Mouse (Mus musculus): ENCODE results near the gene Mettl8. TPM values are rescaled to one million over a fixed set of nuclear protein-coding genes. Genes with fewer than 3 reads are reported as not detected.

Gene Mettl8
- total RNA-seq, 2 experiments from 2014 or later: 11.0 to 14.1 TPM

DNA sequence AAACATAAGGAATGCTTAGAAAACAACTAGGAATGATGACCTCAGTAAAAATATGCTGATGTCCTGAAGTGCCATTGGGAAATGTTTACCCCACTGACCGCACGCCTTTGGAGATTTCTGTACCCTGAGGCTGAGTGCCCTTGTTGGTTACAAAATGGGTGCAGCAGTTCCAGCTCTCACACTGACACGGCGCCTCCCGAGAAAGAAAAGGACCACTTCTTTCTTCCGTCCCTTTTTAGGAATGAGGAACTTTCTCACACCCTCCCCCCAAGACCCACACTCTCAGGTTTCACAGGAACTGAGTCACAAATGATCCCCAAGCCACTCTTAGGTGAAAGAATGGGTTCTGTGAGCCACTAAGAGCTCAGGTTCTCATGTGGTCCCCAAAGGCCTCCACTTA lies 17.9 kb downstream of the Mettl8 start:
- no peak for DNase-seq (ENCODE audit: low spot score in 2 of 2)

DNA sequence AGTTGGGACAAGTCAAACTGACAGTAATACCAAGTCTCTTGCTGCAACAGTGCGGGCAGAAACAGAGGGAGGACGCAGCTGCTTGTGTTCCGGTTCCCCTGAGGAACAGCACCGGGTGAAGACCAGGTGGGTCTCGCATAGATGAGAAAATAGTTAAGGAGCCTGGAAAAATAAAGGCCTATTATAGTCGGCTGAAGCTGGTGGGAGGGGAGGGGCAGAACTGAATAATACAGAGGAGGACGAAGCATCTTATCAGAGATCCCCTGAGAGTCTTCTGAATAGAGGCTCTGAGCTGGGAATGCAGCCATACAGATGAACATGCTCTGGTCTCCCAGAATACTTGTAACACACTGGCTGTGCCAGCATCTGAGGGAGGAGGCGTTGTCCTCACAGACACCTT lies 21.4 kb downstream of the Mettl8 start:
- DNase-seq (ENCODE audit: low spot score in 2 of 2): no peak

DNA sequence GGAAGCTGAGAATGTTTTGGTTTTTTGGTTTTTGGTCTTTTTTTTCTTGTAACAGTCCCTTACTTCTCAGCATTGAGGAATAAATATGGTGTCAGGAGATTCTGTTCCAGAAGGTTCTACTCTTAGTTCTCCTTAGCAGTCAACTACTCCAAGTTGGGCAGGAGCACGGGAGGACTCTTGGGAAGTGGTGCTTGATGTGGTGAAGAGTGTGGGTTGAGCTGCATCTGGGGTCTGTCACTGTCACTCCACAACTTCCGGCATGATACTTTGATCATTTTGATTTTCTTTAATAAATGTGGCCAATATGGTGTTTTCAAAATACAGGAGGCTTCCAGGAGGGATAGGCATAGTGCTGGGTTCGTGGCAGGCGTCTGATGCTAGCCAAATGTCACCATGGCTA lies 22.4 kb downstream of the Mettl8 start:
- no peak for DNase-seq (ENCODE audit: low spot score in 2 of 2)

DNA sequence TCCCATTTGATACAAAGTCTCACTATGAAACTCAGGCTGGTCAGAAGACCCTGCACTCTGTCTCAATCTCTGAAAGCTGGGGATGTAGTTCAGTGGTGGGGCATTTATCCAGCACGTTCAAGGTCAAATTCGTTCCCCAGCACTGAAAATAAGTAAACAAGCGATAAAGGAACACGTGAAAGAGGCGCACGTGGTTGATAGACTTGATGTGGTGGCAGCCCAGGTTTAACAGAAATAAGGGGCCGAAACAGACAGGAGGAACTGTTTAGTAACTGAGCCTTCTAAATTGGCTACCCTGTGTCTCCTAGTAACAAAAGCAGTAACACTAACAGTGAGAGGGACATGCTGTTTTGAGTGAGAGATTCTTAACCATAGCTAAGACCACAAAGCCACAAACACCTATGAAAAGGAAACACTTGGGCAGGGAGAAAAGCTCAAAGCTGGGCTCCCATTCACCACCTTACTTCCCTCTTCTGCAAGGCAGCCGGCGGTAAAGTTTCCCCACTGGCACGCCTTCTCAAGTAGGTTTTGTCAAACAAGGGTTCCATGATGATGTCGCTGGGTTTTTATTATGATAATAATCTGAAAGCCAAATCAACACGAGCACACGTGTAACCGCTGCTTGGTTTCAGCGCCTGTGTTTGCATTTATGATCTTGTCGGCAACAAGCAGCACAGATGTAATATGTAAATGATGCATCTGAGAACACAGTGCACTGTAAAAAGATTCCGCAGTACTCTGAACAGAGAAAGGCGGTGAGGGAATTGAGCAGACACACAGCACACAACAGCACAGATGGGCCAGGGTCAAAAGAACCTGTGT lies 23.2 kb downstream of the Mettl8 start:
- no peak for DNase-seq (ENCODE audit: low spot score in 2 of 2)

DNA sequence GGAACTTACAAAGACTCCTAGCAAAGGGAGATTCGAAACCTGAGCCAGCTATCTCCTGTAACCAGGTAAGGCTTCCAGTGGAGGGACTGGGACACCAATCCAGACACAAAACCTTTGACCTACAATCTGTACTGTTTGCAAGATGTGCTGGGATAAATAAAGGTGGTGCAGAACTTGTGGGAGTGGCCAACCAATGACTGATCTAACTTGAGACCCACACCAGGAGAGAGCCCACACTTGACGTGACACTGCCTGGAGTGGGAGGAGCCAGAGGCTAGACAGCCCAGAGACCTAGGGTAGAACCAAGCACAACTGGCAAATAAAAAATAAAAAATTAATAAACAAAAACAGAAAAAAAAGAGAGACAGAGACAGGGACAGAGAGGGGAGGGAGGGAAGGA lies 24.7 kb downstream of the Mettl8 start:
- DNase-seq (ENCODE audit: low spot score in 2 of 2): no peak

DNA sequence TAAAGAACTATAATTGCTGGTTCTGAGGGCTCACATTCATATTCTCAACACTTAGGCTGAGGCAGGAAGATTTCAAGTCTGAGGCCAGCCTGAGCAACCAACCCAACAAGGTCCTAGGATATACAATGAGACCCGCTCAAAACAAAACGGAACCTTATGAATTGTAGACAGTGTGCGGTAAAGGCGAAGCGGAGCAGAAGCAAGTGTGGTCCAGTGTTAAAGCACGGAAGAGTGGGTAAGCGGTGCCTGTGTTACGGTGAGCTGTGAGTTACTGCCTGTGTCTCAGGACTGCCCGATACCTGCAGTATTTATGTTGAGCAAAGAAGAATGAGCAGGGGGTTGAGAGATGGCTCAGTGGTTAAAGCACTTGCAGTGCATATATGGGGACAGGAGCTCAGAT lies 27.8 kb downstream of the Mettl8 start:
- DNase-seq (ENCODE audit: low spot score in 2 of 2): no peak

DNA sequence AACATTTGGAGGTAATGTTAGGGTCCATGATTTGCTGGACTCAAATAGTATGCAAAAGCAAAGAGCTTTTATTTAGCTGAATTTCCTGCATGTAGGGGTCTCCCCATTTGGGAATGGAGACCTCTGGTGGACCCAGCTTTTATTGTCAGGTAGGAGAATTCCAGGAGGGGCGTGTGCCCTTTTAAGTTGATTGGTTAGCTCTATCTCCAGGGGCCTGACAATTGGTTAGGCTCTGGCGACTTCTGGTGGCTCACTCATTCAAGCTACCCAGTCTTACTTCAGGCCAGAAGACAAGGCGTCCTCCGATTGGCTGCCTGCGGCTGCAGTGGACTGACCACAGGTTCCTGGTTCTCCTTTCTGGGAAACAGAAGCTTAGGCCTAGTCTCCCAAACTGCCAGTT lies 28.6 kb downstream of the Mettl8 start:
- DNase-seq (ENCODE audit: low spot score in 2 of 2): no peak

DNA sequence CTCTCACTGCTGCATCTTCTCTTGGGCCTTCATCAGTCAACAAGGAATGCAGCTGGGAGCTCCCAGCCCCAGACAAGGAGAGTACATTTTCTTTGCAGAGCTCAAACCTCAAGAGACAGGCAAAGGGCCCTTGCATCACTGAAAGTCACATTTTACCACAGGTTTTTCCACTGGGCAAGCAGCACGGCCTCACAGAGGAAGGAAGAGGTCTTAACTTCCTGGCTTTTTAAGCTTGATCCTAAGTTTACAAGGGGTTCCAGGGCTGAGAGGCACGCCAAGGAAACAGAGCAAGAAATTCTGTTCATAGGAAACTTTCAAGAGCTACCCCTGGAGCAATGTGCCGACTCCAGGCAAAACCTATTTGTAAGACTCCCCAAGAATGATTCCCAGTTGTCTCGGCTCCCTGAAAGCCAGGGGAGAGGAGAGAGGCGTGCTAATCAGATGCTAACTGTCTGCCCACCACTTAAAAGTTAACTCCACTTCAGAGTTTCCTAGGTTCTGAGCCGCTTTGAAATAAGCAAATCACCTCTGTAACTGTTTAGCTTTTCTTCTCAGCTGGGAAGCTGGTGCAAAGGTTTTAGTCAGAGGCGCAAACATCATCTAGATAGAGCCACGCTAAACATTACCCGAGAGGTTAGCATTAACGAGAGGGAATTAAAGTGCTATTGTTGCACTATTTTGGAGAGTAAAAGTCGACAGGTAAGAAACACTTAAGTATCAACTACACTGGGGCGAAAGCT lies 29.6 kb downstream of the Mettl8 start:
- DNase-seq (ENCODE audit: low spot score in 2 of 2): no peak

DNA sequence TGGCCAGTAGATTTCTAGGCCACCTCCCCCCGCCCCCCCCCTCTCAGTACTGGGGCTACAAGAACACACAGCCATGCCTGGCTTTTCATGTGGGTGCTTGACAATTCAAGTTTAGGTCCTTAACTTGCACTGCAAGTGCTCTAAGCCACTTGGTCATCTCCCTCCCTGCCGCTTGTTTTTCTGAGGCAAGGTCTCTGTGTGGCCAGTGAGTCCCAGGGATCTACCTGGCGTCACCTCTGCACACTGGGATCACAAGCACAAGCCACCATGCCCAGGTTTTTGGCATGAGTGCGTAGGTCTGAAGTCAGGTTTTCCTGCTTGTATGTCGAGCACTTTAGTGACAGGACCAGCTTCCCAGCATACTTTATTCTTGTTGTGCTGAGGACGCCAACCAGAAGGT lies 31.4 kb downstream of the Mettl8 start:
- no peak for DNase-seq (ENCODE audit: low spot score in 2 of 2)

DNA sequence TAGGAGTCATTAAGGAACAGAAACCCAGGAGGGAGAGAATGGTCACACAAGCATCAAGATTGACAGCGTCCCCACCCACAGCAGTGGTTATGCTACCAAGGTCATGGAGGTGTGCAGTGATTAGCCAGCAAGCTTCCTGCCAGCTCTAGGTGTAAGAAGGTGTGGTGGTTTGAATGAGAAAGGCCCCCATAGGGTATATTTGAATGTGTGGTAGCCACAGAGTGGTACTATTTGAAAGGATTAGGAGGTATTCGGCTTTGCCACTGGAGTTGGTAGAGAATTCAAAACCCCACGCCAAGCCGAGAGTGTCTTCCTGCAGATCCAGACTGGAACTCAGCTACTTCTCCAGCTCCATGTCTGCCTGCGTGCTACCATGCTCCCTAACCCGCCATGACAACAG lies 32.4 kb downstream of the Mettl8 start:
- no peak for DNase-seq (ENCODE audit: low spot score in 2 of 2)

DNA sequence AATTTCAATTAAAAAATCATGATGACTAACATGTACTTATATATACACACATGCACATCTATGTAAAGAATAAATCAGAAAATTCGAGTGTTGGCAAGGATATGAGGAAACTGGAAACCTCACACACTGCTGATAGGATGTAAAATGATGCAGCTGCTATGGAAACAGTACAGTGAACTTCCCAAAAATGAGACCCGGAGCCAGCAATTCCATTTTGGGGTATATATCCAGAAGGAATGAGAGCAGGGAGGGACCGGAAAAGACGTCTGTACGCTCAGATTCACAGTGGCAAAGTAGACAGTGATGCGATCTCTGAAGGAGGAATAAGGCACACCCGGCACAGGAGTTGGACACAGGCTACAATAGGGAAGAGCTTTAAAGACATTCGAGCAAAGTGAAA lies 34.7 kb downstream of the Mettl8 start:
- peak in 1 of 2 experiments; percentile 38 for DNase-seq (ENCODE audit: low spot score in 2 of 2)

DNA sequence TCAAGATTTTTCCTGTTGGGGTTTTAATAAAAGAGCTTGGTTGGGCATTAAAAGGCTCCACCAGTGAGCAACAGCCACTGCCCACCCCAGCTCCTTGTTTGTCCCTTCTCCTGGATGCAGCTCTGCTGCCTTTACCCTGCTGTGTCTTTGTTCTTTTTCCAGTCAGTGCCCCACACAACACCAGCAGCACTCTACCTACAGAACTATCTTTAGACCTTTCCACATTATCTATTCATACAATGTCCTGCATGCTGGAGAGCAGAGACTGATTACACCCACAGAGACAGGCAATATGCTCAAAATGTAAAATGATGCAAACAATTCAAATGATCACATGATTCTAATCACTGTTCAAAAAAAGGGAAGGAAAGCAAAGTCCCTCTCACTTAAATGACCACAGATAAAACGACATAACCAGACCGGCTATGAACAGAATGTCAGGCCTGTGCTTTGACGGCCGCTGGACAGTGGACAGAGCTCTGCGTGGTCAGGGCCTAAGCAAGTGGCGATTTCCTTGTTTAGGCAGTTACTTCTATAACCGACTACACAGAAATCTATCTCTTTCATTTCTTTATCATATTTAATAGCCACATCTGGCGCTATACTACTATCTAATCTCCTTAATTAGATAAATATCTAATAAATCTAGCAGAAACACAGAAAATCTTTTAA lies 35.5 kb downstream of the Mettl8 start:
- DNase-seq (ENCODE audit: low spot score in 2 of 2): no peak

DNA sequence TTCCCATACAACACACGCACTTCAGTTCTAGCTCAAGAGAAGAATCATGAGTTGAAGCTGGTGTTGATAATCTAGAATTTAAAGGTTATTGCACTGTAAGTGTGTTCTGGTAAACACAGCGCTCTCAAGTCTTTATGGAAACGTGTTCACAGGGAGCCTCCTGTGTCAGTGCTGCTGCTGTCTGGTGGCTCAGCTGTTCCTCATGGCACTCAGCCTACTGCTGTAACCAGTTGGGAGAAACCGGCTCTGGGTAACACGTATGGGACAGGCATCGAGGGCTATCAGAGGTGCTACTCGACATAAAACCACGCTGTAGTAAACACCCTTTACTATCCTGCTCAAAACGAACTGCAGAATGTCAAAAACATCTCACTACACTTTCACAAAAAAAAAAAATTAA lies 36.1 kb downstream of the Mettl8 start:
- peak in 1 of 2 experiments; percentile 60 for DNase-seq (ENCODE audit: low spot score in 2 of 2)

DNA sequence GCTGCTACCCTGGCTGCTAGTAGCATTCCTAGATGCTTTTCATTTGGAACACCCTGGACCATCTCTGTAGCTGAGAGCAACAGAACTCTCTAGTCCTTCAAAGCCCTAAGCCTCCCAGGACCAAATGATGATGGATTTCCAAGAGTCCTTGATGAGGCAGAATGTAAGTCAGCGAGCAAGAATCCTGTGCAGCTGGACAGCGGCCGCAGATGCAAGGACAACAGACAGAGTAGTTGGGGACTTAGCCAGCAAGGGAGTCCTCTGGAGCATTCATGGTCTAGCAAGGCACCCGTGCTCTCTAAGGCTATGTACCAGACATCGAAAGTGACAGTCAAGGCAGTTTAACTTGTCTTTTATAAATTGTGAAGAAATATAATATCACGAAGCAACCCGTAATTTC lies 41.9 kb downstream of the Mettl8 start:
- DNase-seq (ENCODE audit: low spot score in 2 of 2): no peak

DNA sequence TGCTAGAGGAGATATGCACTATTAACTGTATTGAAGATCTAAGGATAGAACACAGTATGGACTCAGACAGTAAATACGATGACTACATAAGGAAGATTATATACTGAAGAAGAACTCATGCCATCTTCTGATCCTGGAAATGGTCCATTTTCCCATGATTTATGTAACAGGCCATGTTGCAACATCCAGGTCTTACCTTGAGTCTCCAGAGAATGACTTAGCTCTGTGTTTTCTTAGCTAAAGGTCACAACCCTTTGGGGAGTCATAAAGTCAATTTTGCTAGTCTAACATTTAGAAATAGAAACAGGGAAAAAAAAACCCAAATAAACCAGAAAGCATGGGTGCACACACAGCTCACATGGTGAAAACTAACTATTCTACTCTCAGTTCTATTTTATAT lies 43.6 kb downstream of the Mettl8 start:
- DNase-seq (ENCODE audit: low spot score in 2 of 2): no peak

DNA sequence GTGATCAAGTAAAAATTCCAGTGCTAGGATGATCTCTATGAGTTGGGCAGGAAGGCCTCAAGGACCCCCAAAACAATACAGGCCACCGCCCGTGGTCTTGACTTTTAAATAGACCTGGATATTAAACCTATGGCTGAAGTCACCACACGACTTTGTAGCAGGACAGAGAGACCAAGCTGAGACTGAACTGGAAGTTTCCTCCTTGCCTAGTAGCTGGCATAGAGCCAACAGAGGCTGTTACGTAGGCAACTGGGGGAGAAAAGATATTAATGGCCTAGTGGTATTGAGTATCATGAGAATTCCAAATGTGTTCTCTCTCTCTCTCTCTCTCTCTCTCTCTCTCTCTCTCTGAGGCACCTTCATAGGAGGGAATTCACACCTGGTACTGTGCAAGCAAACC lies 51.0 kb downstream of the Mettl8 start:
- no peak for DNase-seq (ENCODE audit: low spot score in 2 of 2)

DNA sequence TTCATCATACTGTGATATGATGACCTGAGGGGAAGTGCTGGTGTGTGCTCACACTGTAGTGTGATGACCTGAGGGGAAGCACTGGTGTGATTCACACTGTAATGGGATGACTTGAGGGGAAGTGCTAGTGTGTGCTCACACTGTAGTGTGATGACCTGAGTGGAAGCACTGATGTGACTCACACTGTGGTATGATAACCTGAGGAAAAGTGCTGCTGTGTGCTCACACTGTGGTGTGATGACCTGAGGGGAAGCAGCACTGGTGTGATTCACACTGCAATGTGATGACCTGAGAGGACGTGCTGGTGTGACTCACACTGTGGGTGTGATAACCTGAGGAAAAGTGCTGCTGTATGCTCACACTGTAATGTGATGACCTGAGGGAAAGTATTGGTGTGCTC lies 52.9 kb downstream of the Mettl8 start:
- no peak for DNase-seq (ENCODE audit: low spot score in 2 of 2)

DNA sequence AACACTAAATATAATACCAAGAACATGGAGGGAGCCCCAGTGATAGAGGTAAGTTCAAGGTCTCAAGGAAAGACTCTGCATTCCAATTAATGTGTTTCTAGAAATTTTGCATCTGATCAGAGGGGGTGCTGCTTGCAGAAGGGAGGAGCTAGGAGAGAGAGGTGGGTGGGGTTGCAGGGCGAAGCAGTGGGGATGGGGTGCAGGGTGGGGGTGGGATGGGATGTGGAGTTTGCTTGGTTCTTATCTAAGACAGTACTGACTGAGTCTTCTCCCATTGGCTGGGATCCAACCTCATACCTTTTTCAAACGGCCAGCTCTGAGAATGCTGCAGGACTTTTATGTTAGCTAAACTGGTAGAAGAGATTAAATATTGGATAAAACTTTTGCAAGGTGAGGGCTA lies 56.6 kb downstream of the Mettl8 start:
- no peak for DNase-seq (ENCODE audit: low spot score in 2 of 2)

DNA sequence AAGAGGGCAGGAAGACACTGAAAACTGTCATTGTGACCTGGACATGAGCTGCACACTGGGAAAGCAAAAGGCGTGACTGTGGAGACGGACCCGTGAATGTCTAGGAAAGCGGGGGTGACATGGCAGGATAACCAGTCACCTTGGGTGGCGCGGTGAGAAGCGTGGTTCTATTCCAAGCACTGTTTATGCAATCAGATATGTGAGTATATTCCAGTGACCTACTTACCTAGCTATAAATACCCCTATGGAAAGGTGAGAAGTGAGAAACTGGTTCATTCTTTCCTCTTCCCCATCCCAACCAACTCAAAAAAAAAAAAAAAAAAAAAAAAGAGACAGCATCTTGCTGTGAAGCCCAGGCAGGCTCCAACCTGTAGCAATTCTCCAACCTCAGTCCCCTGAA lies 58.9 kb downstream of the Mettl8 start:
- DNase-seq (ENCODE audit: low spot score in 2 of 2): no peak

DNA sequence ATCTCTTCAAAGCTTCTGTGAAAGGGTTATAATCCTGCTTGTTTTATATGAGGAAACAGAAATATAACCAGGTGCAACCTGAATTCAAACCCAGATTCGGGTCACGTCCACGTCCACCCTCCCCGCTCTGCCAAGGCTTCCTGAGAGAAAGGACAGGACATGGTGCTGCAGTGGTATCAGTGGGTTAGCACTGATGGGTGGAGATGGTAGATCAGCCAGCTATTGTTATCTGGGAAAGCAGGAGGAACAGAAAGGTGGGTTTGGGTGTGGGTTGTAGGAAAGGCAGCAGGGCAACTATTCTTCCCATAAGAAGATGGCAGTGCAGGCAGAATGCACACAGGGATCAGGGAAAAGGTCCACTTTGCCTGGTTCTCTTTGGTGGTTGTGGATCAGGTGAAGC lies 59.5 kb downstream of the Mettl8 start:
- no peak for DNase-seq (ENCODE audit: low spot score in 2 of 2)

DNA sequence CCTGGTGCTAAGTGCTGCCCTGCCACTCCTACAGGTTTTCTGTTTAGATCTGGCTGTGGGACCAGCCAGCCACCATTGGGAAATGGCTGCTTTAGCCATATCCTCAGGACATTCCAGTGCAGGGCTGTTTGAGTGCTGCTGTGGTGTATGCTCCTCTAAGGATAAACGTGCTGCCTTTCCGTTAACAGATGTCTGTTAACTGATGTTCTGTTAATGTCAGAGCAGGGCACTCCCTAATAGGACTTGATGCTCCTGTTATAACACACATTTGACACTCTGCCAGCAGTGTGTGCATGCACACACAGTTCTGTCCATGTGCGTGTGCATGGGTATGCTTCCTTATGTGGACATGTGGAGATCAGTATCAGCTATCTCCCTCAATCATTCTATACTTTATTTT lies 61.6 kb downstream of the Mettl8 start:
- DNase-seq (ENCODE audit: low spot score in 2 of 2): no peak

DNA sequence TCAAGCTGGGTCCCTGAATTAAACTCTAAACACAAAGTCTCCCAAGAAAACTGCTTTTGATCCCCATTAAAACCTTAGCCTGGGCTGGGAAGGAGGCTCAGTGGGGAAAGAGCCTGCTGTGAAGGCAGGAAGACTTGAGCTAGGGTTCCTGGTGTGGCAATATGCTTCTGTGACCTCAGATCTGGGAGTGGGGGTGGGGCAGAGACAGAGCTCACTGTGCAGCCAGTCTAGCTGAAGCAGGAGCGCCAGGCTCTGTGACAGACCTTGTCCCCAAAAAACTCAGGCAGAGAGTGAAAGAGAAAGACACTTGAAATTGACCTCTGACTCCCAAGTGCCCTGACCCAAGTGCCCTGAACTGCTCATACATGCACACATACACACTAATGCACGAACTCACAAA lies 62.7 kb downstream of the Mettl8 start:
- no peak for DNase-seq (ENCODE audit: low spot score in 2 of 2)
